Mouse (Mus musculus): ENCODE results near the gene Tmem267. TPM values are rescaled to one million over a fixed set of nuclear protein-coding genes. Genes with fewer than 3 reads are reported as not detected.

Gene Tmem267
- polyA plus RNA-seq, 1 experiment, result 3.9 TPM

- H3K4me3 ChIP-seq (ENCODE audit: insufficient read depth, poor library complexity, severe bottlenecking), result no peak overlapping the region
- no peaks in the 10 kb centered on the region for H3K36me3 ChIP-seq (ENCODE audit: control insufficient read depth, insufficient read depth)
- no peaks in the 10 kb centered on the region for H3K79me3 ChIP-seq (ENCODE audit: low read depth)
- H3K79me2 ChIP-seq (ENCODE audit: control insufficient read depth, insufficient read depth), result no peaks in the 10 kb centered on the region
- no peaks in the 10 kb centered on the region for H3K27me3 ChIP-seq (ENCODE audit: control insufficient read depth, insufficient read depth, insufficient read length)
- H3ac ChIP-seq (ENCODE audit: control insufficient read depth, insufficient read length, low read depth), result no peak overlapping the region
- no peak for TF ChIP-seq MYOD1 (IDR thresholded peaks at IDR 0.05; ENCODE audit: control insufficient read depth, insufficient read length, low read depth)
- TF ChIP-seq FOSL1 (IDR thresholded peaks at IDR 0.05; ENCODE audit: insufficient read depth, low read length, poor library complexity, severe bottlenecking), result no peak
- no peak for TF ChIP-seq CTCF (IDR thresholded peaks at IDR 0.05; ENCODE audit: control insufficient read depth, insufficient read depth, insufficient read length)
- no peak for TF ChIP-seq MYOG (IDR thresholded peaks at IDR 0.05; ENCODE audit: control insufficient read depth, extremely low read depth, insufficient read length)
- no peak for TF ChIP-seq CEBPB (IDR thresholded peaks at IDR 0.05; ENCODE audit: low read depth)
- TF ChIP-seq USF1 (IDR thresholded peaks at IDR 0.05; ENCODE audit: low read depth), result no peak
- TF ChIP-seq MAX (IDR thresholded peaks at IDR 0.05), result no peak
These were observed 168.4 kb downstream of the Tmem267 start for GRCm38 (mm10) chr13:119656246-119656645.

DNA sequence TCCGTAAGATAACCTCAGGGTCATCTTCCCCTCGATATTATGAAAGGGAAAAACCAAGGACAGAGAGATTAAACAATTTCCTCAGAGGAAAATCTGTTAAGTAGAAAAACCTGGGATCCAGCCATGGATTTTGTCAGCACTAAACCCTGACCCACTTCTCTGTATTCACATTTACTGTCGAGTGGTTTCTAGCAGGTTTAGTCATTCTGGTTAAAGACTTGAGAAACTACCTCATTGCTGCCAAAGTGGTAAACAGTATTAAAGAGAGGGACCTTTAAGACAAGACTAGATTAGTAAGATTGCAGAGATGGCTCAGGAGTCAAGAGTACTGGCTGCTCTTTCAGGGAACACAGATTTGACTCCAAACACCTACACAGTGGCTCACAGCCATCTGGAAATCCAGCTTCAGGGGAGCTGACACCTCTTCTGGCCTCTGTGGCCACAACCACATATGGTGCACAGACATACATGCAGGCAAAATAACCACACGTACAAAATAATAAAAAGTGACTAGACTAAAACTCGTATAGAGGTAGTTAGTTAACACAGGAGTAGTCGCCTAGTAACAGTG lies 169.1 kb downstream of the Tmem267 start:
- no peak overlapping the region for H3ac ChIP-seq (ENCODE audit: control insufficient read depth, insufficient read length, low read depth)
- no peaks in the 10 kb centered on the region for H3K79me3 ChIP-seq (ENCODE audit: low read depth)
- no peaks in the 10 kb centered on the region for H3K36me3 ChIP-seq (ENCODE audit: control insufficient read depth, insufficient read depth)
- TF ChIP-seq FOSL1 (IDR thresholded peaks at IDR 0.05; ENCODE audit: insufficient read depth, low read length, poor library complexity, severe bottlenecking) (no peak), CEBPB (IDR thresholded peaks at IDR 0.05; ENCODE audit: low read depth) (no peak), MYOG (IDR thresholded peaks at IDR 0.05; ENCODE audit: control insufficient read depth, extremely low read depth, insufficient read length) (no peak), MYOD1 (IDR thresholded peaks at IDR 0.05; ENCODE audit: control insufficient read depth, insufficient read length, low read depth) (no peak), USF1 (IDR thresholded peaks at IDR 0.05; ENCODE audit: low read depth) (no peak), CTCF (IDR thresholded peaks at IDR 0.05; ENCODE audit: control insufficient read depth, insufficient read depth, insufficient read length) (no peak), MAX (IDR thresholded peaks at IDR 0.05) (no peak)
- no peaks in the 10 kb centered on the region for H3K79me2 ChIP-seq (ENCODE audit: control insufficient read depth, insufficient read depth)
- H3K4me3 ChIP-seq (ENCODE audit: insufficient read depth, poor library complexity, severe bottlenecking), result no peak overlapping the region
- H3K27me3 ChIP-seq (ENCODE audit: control insufficient read depth, insufficient read depth, insufficient read length), result no peaks in the 10 kb centered on the region

Other genes starting within 250 kb of the Tmem267 start
- gene Paip1, start 59.4 kb upstream of the Tmem267 start, polyA plus RNA-seq (2012; fragmentation: generic; extraction: Trizol), result 28.0 TPM
- gene 4833420G17Rik, start 25.3 kb upstream of the Tmem267 start, polyA plus RNA-seq (2012; fragmentation: generic; extraction: Trizol), result 3.1 TPM
- gene 3110070M22Rik, start 344 bp downstream of the Tmem267 start, polyA plus RNA-seq (2012; fragmentation: generic; extraction: Trizol), result 0.21 TPM
- not detected for gene Ccl28, start 135.8 kb downstream of the Tmem267 start, polyA plus RNA-seq (2012; fragmentation: generic; extraction: Trizol)
- 45.6 TPM for gene Hmgcs1, start 202.3 kb downstream of the Tmem267 start, polyA plus RNA-seq (2012; fragmentation: generic; extraction: Trizol)